Mouse (Mus musculus): ENCODE measurements around the gene Aprt. TPM values are rescaled to one million over a fixed set of nuclear protein-coding genes. Genes with fewer than 3 reads are reported as not detected.
"Not testable (repeated sequence)": the region's sequence is repeated elsewhere in the genome, so short reads cannot be mapped to it uniquely, and the experiment has no call there.

The Aprt gene
- total RNA-seq, 2 experiments from 2014 or later, result 73.7 to 81.1 TPM

DNA sequence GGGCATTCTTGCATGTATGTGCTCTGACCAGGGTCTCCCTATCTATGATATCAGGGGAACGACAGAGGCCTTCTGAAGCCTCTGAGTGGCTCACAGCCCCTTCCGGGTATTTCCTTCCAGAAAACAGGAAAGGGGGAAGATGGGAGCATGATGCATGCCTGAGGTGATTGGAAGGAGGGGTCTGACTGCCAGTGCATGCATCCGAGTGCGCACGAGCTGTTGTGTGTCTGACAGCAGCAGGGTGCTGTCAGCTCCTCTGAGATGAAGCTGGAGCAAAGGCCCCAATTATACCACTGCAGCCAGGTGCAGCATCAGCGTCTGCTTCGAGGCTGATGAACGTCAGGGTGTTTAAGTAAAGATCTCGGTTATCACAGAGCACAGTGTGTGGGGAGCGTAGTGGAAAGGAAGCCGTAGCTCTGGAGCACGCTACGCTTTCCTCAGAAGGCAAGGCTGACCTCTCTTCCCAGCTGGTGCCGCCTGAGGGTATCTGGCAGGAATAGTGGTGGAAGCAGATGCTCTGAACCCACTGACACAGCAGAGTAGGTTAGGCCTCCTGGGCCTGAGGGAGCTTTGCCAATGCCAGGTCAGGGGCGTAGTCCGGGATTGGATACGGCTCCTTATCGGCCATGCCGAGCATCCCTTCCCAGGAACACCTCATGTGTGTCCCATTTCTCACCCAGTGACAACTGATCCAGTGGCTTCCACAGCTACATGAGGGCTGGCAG, 17.2 kb upstream of the Aprt start:
- intact Hi-C loops (cut with DNase I), result no loop called here
- DNase-seq (ENCODE audit: low spot score in 2 of 2), result no peak

DNA sequence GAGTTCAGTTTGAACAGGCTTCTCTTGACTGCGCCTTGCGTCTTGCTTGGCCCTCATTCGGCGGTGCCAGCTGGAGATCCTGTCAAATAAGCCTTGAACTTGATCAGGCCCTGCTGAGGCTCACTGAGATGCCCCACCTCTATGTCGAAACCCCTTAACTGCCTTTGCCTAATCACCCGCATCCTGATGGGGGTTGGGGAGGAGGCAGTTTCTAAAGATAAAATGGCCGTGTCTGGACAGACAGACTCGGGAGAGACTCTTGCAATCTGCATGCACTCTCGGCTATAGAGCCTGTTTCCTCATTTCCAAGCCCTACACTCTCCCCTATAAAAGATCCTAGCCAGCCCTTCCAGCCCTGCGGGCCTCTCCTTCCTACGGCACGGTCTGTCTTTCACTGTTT, 16.5 kb upstream of the Aprt start:
- intact Hi-C loops (cut with DNase I), result no loop called here
- DNase-seq (ENCODE audit: low spot score in 2 of 2), result no peak

DNA sequence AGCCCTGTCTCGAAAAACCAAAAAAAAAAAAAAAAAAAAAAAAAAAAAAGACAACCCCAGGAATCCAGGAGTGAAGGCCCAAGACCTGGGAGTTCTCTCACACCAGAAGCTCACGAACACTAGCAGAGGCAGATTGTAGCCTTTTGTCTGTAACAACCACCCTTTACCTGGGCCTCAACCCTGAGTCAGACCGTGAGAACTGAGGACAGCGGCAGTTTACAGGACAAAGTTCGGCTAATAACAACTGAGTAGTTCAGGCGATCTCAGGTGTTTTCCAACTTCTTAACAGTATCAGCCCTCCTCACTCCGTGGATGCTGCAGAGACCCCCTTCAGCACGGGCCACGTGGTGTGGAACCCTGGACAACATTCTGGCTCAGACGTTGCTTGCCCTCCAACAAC, 10.0 kb upstream of the Aprt start:
- DNase-seq (ENCODE audit: low spot score in 2 of 2), result no peak
- intact Hi-C loops (cut with DNase I), result no loop called here

DNA sequence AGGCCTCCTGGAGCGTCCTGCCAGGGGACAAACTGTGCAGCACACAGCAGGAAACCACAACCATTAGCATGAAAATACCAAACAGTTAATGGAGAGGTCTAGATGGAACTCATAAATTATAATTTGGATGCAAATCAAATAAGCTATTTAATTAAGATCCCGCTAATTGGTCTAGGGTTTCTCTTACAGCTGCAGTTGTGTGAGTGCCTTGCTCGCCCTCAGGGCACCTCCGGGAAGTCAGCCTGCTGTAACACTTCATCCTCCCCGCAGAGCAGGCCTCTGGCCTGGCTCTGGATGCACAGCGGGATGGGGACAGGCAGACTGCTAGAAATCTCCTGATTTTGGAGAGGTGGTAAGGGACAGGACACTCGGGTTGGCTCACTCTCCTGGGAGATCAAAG, 9.5 kb upstream of the Aprt start:
- intact Hi-C loops (cut with DNase I), result no loop called here
- no peak for DNase-seq (ENCODE audit: low spot score in 2 of 2)

DNA sequence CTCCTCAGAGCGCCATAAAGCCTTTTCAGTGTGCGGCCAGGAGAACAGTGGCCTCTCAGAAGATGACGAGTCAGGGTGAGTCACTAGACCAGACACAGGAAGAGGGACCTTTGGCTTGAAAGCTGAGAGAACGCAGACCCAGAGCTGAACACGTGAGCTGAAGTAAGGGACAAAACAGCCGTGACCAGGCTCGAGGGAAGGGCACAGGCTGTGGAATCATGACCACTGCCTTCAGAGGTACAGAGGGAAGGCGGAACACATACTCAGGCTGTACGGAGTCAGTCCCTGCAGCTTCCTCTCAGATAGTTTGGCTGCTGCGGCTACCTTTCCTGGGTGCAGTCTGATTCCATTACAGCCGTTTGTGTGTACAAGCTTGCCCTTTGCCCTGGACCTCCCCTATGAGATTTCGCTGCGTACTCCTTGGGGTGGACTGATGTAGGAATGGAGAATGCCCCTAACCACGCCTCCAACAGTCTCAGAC, 8.7 kb upstream of the Aprt start:
- no peak for DNase-seq (ENCODE audit: low spot score in 2 of 2)
- intact Hi-C loops (cut with DNase I), result no loop called here

DNA sequence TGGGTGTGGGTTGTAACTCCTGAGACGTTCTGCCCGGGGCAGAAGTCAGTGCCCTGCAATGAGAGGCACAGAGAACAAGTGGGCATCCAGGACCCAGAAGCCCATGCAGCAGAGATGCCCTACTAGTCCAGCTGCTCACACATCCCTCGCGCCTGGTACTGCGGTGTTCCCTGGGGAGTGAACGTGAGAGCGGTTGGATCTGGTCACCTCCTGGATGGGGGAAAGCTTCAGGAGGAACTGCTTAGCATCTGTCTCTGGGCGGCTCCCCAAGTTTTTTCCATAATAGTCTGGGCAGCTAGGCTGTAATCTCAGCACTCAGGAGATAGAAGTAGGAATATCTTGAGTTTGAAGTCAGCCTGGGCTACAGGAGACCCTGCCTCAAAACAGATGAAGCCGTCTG, 8.3 kb upstream of the Aprt start:
- intact Hi-C loops (cut with DNase I), result no loop called here
- no peak for DNase-seq (ENCODE audit: low spot score in 2 of 2)

DNA sequence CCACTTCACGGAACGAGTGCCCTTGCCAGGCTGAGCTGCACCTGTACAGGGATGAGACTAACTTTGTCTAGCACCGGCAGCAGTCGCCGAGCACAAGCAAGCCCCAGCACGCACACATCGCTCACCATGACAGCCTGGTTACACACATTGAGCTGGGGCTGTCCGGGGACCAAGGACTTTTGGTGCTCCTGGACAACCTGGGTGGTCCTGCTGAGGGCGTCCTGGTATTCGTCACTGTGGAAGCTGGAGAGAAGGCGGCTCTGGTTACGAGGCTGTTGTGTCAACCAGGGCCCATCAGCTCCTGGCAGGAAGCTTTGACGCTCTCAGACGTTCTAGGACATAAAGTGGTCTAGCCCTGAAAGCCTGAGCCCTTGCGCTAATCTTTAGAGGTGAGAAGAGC, 4.2 kb upstream of the Aprt start:
- intact Hi-C loops (cut with DNase I), result no loop called here
- no peak for DNase-seq (ENCODE audit: low spot score in 2 of 2)

DNA sequence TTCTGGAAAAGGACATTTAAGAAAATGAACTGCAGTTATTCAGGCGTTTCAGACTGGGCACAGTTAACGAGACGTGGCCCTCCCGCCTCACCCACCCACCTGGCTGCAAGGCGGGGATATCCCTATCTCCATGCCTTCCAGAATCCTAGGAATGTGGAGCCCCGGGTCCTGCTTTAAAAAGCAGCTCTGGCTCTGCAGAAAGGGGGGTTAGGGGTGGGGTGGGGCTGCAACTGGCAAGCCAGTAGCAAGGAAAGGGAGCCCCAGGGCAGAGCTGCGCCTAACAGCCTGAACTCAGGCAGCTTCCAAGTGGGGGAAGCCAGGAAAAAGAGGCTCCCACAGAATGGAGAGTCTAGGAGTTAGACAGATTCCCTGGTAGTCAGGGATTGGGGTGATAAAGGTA, 2.5 kb upstream of the Aprt start:
- intact Hi-C loops (cut with DNase I), result no loop called here
- DNase-seq (ENCODE audit: low spot score in 2 of 2), result no peak

DNA sequence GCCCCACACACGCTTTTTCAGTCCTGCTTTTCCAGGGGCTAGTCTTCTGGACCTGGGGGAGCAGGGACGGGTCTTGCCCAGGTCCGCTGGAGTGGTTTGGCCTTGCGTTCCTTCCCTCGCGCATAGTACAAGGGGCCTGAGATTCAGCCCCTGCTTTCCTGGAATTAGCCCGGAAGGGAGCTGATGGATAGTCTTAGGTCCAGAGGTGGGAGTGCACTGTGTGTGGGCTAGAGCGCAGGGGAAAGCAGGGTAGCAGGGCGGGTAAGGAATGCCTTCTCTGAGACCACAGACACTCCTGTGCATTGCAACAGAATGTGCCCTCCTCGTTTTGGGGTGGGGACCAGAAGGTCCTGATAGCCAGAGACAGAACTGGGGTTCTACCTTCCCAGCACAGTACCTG, 407 bp upstream of the Aprt start:
- no peak for DNase-seq (ENCODE audit: low spot score in 2 of 2)
- intact Hi-C loops (cut with DNase I), result no loop called here

DNA sequence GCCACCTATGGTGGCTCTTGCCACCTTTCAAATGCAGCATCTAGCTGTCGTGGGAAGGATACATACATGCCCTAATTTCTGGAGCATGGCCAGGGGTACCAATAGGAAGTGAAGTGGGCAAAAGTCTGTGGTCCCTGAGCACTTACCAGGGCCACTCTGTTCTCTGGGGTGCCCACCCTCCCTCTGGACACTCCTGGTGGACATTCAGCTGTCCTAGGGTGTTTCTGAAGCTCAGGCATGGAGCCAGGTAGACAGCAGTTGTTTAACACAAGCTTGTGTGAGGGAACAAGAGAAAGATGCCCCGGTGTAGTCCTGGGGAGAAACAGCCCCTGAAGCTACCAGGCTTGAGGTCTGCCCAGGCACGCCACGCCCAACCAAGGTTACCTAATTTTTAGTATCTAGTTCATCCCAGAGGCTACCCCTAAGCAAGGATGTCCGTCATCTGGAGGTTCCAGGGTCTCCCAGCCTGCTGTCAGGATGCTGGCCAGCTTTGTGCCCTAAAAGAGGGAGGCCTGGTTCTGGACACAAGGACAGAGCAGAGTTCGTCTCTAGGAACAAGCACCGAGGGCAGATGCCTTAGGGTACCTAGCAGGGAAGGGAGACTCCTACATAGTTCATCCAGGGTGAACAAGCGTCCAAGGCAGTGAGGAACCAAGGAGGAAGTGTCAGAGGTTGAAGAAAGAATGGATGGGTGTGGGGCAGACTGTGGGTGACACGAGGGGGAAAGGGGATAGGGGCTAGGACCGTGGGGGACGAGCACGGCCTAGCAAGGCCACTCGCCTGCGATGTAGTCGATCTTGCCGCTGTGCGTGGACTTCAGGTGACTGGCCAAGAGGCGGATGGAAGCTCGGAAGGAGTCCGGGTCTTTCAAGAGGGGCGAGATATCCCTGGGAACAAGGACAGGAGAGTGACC, 718 bp downstream of the Aprt start:
- intact Hi-C loops (cut with DNase I), result no loop called here
- DNase-seq (ENCODE audit: low spot score in 2 of 2), result no peak

DNA sequence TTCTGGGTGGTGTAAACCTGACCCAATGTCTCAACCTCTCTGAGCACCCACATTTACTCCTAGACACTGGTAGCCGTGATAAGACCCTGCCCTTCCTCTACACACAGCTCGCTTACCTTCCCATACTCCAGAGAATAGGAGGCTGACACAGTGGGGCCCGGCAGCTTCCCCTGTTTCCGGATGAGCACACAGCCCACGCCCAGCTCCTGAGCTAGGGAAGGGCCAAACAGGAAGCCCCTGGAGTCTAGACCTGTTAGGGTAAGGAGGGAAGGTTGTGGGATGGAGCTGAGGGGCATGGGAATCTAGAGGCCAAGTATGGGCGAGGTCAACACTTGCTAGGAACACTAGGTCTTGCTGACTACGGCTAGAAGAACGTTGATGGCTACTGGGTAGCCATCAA, 1.4 kb downstream of the Aprt start:
- intact Hi-C loops (cut with DNase I), result no loop called here

DNA sequence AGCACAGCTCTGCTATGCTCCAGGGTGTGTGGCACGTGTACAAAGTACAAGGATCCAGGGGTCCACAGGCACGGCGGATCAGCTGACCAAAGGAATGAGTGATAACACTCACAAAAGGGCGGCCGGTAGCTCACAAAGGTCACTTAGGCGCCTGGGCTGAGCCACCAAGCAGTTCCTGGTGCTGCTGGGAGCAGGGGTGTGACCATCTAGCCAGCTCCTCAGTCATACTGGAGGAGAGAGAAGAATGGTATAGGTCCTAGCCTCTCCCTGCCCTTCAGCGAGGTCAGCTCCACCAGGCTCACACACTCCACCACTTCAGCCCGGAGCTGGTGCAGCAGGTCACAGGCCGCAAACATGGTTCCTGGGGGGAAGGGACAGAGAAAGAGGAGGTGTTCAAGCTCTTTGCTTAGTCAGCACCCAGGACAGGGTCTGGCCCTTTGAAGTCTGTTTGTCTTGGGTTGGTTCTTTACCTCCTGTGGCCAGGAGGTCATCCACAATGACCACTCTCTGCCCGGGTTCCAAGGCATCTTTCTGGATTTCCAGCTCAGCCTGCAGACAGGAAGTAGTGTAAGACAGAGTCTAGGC, 1.9 kb downstream of the Aprt start:
- intact Hi-C loops (cut with DNase I), result no loop called here

More for the DNA sequence above, 1.4 kb downstream of the Aprt start:
- no peak for DNase-seq (ENCODE audit: low spot score in 2 of 2)

DNA sequence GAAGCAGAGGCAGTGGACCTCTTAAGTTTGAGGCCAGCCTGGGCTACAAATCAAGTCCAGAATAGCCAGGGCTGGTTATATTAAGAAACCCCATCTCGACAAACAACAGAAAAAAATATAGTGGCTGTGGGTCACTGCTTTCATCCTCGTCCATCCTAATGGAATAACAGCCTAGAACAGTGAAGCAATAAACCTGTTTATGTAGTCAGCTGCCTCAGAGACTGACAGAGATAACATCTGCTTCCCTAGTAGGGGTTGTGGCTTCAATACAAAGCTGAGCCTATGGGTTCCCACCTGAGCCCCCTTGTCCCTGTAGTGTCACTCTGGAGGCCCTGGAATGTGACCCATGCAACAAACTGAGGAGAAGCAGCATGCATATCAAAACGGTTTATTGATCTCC, 2.4 kb downstream of the Aprt start:
- intact Hi-C loops (cut with DNase I), result no loop called here

More for the DNA sequence above, 1.9 kb downstream of the Aprt start:
- DNase-seq (ENCODE audit: low spot score in 2 of 2), result no peak

DNA sequence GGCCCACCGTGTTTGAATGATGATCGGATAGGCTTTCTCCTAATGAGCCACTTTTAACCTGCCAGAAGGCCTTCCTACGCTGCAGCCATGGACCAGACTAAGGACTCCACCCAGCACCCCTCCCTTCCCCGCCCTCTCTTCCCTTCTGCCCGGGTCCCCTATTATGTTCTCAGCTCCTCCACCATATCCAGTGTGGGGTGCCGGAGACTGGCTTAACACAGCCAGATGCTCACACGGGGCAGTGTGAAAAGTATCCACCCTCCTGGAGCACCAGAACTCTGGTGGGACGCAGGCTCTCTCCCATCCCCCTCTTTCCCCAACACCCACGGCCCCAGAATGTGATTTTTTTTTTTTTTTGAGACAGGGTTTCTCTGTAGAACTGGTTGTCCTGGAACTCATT, 3.1 kb downstream of the Aprt start:
- no peak for DNase-seq (ENCODE audit: low spot score in 2 of 2)
- intact Hi-C loops (cut with DNase I), result no loop called here

More for the DNA sequence above, 2.4 kb downstream of the Aprt start:
- no peak for DNase-seq (ENCODE audit: low spot score in 2 of 2)

DNA sequence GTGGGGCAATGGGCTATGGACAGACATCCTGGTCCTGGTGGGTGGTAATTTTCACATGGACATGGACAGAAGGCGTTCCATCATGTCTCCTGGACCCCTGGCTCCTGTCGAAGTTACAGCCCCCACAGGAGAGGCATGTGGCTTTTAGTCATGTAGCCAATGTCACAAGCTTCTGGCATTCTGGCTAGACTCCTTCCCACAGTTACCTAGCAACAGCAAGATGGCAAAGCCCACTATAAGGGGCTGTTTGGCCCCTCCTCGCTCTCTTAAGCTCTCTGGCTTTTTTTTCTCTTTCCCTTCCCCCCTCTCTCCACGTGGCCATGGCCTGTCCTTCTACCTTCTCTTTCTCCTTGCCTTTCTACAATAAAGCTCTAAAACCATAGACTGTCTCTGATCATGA, 3.5 kb downstream of the Aprt start:
- intact Hi-C loops (cut with DNase I); DNase-seq (ENCODE audit: low spot score in 2 of 2): not testable (repeated sequence)

DNA sequence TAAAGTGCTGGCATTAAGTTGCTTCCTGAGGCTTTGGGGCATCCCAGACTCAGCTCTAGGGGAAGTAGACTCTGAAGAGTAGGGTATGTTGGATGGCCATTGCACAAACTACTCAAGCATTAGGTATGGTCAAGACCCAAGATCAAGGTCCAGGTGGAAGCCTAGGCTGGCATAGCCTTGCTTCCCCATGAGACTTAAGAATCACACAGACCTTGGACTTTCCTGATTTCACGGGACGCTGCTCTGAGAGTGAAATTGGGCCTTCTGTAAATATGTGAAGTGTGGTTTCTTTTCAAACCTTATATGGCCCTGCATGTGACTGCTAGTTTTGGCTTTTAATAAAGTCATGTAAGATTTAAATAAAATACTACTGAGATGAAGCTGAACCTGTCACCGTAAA, 4.0 kb downstream of the Aprt start:
- intact Hi-C loops (cut with DNase I), result no loop called here

DNA sequence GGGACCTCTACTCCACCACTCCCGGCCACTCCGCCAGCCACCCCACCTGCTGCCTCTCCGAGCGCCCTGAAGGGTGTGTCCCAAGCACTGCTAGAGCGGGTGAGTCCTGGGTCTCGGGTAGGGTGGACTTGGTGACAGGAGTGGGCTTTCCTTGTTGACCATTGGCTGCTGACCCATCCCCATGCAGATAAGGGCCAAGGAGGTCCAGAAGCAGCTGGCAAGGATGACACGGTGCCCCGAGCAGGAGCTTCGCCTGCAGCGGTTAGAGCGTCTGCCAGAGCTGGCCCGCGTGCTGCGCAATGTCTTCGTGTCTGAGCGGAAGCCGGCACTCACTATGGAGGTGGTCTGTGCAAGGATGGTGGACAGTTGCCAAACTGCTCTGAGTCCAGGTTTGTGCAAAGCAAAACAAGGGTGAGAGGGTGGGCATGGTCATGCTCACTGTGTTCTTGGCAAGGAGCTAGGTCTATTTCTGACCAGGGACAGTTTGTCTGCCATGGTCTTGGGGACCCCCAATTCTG, 4.9 kb downstream of the Aprt start:
- intact Hi-C loops (cut with DNase I), result no loop called here
- no peak for DNase-seq (ENCODE audit: low spot score in 2 of 2)

More for the DNA sequence above, 4.0 kb downstream of the Aprt start:
- DNase-seq (ENCODE audit: low spot score in 2 of 2), result no peak

DNA sequence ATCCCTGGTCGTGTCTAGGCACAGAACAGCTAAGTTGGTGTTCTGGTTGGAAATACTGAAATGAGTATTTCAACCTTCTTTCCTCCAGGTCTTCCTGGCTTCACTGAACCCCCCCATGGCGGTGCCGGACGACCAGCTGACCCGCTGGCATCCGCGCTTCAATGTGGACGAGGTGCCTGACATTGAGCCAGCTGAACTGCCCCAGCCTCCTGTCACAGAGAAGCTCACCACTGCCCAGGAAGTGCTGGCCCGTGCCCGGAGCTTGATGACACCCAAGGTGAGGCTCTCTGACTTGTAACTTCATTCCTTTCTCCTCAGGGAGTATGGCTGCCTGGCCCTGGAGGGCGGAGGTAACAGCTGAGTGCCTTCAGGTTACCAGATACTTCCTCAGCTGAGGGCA, 5.6 kb downstream of the Aprt start:
- intact Hi-C loops (cut with DNase I), result no loop called here
- no peak for DNase-seq (ENCODE audit: low spot score in 2 of 2)

DNA sequence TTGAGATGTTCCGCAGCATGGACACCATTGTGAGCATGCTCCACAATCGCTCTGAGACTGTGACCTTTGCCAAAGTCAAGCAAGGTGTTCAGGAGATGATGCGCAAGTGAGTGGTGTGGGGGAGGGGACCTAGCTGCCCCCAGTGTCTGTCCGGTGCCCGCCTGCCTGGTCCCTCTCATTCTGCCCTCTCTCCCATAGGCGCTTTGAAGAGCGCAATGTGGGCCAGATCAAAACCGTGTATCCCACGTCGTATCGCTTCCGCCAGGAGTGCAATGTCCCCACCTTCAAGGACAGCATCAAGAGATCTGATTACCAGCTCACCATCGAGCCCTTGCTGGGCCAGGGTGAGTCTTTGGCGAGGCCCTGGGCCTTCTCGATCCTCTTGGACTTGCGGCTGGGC, 6.7 kb downstream of the Aprt start:
- intact Hi-C loops (cut with DNase I), result no loop called here
- DNase-seq (ENCODE audit: low spot score in 2 of 2), result no peak

DNA sequence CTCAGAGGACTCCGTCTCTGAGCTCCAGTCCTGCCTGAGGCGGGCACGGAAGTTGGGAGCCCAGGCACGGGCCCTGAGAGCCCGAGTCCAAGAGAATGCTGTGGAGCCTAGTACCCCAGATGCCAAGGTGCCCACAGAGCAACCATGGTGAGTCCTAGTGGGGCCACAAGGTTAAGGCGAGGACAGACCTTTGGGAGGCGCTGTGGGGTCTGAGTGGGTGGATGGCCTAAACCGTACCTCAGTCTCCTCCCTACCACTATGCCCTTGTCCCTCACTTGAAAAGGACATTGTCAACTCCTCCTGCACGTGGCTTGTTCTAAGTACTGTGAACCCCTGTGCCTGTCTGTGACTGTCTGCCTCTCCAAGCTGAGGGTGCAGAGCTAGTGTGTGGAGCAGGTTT, 7.4 kb downstream of the Aprt start:
- intact Hi-C loops (cut with DNase I), result no loop called here
- DNase-seq (ENCODE audit: low spot score in 2 of 2), result no peak
